Mouse (Mus musculus): ENCODE results near the gene Psma3. TPM values are rescaled to one million over a fixed set of nuclear protein-coding genes. Genes with fewer than 3 reads are reported as not detected.
"Not testable (repeated sequence)": the region's sequence is repeated elsewhere in the genome, so short reads cannot be mapped to it uniquely, and the experiment has no call there.

Psma3 gene
- polyA plus RNA-seq, 1 experiment from 2014 or later: 495 TPM

- Histone ChIP-seq H3K4me2 (no peak overlapping the region), H3K9me3 (replicated peaks) (no peaks in the 10 kb centered on the region), H3K4me3 (replicated peaks) (no peak overlapping the region), H3K27ac (no peak overlapping the region), H3K9ac (no peak overlapping the region), H3K36me3 (peaks cover 89% of the 10 kb centered on the region), H3K27me3 (no peaks in the 10 kb centered on the region), H3K4me1 (replicated peaks) (no peaks in the 10 kb centered on the region)
- 91% methylated on average over 10 of the region's 10 CpGs for WGBS (ENCODE audit: insufficient replicate concordance)
- DNase-seq (no peak), ATAC-seq (ENCODE audit: low read depth) (no peak)
These were observed 50.0 kb downstream of the Psma3 start for GRCm38 (mm10) chr12:71024411-71024810.

- H3K4me1 ChIP-seq (replicated peaks); ATAC-seq (ENCODE audit: low read depth); H3K4me2 ChIP-seq; H3K27me3 ChIP-seq; DNase-seq; H3K9me3 ChIP-seq (replicated peaks); H3K4me3 ChIP-seq (replicated peaks); H3K9ac ChIP-seq; H3K27ac ChIP-seq: not testable (repeated sequence)
- H3K36me3 ChIP-seq: peaks cover 83% of the 10 kb centered on the region
- WGBS (ENCODE audit: insufficient replicate concordance): 81% methylated on average over 8 of the region's 8 CpGs
These were observed 53.8 kb downstream of the Psma3 start for GRCm38 (mm10) chr12:71028265-71028664.

- Histone ChIP-seq H3K27ac (no peak overlapping the region), H3K4me3 (replicated peaks) (no peak overlapping the region), H3K4me2 (no peak overlapping the region), H3K27me3 (no peaks in the 10 kb centered on the region), H3K9me3 (replicated peaks) (no peaks in the 10 kb centered on the region), H3K9ac (no peak overlapping the region), H3K4me1 (replicated peaks) (no peaks in the 10 kb centered on the region), H3K36me3 (peaks cover 75% of the 10 kb centered on the region)
- 74% methylated on average over 8 of the region's 8 CpGs for WGBS (ENCODE audit: insufficient replicate concordance)
- DNase-seq: no peak
- ATAC-seq (ENCODE audit: low read depth): no peak
These were observed 55.8 kb downstream of the Psma3 start for GRCm38 (mm10) chr12:71030260-71030659.

GRCm38 (mm10) chr12:71030722-71031121 is 56.3 kb downstream of the Psma3 start:
- H3K9me3 ChIP-seq (replicated peaks): no peaks in the 10 kb centered on the region
- no peak overlapping the region for H3K4me2 ChIP-seq
- peaks cover 72% of the 10 kb centered on the region for H3K36me3 ChIP-seq
- no peaks in the 10 kb centered on the region for H3K27me3 ChIP-seq
- no peak overlapping the region for H3K27ac ChIP-seq
- H3K9ac ChIP-seq: no peak overlapping the region
- no peak for DNase-seq
- H3K4me3 ChIP-seq (replicated peaks): no peak overlapping the region
- no peak for ATAC-seq (ENCODE audit: low read depth)
- H3K4me1 ChIP-seq (replicated peaks): no peaks in the 10 kb centered on the region
- 89% methylated on average over 5 of the region's 5 CpGs for WGBS (ENCODE audit: insufficient replicate concordance)

GRCm38 (mm10) chr12:71035826-71036225 is 61.4 kb downstream of the Psma3 start:
- Histone ChIP-seq H3K27ac (no peak overlapping the region), H3K9me3 (replicated peaks) (no peaks in the 10 kb centered on the region), H3K9ac (no peak overlapping the region), H3K4me2 (no peak overlapping the region), H3K4me3 (replicated peaks) (no peak overlapping the region), H3K4me1 (replicated peaks) (peaks cover 12% of the 10 kb centered on the region), H3K36me3 (peaks cover 74% of the 10 kb centered on the region), H3K27me3 (no peaks in the 10 kb centered on the region)
- 89% methylated on average over 4 of the region's 4 CpGs for WGBS (ENCODE audit: insufficient replicate concordance)
- no peak for DNase-seq
- no peak for ATAC-seq (ENCODE audit: low read depth)

- H3K4me3 ChIP-seq (replicated peaks): no peak overlapping the region
- no peaks in the 10 kb centered on the region for H3K9me3 ChIP-seq (replicated peaks)
- peaks cover 79% of the 10 kb centered on the region for H3K36me3 ChIP-seq
- H3K27me3 ChIP-seq: no peaks in the 10 kb centered on the region
- H3K27ac ChIP-seq: peak overlapping the region; percentile 53
- peaks cover 12% of the 10 kb centered on the region for H3K4me1 ChIP-seq (replicated peaks)
- H3K9ac ChIP-seq: no peak overlapping the region
- DNase-seq: peak; percentile 48
- 83% methylated on average over 12 of the region's 12 CpGs for whole genome bisulfite sequencing (ENCODE audit: insufficient replicate concordance)
- H3K4me2 ChIP-seq: no peak overlapping the region
- ATAC-seq (ENCODE audit: low read depth): peak; percentile 84
These were observed 62.4 kb downstream of the Psma3 start for GRCm38 (mm10) chr12:71036729-71037404.

GRCm38 (mm10) chr12:71040462-71040861 is 66.0 kb downstream of the Psma3 start:
- no peak overlapping the region for H3K4me2 ChIP-seq
- H3K36me3 ChIP-seq: peaks cover 76% of the 10 kb centered on the region
- no peak for DNase-seq
- H3K4me3 ChIP-seq (replicated peaks): no peak overlapping the region
- no peaks in the 10 kb centered on the region for H3K27me3 ChIP-seq
- 80% methylated on average over 7 of the region's 7 CpGs for WGBS (ENCODE audit: insufficient replicate concordance)
- H3K9ac ChIP-seq: no peak overlapping the region
- H3K27ac ChIP-seq: no peak overlapping the region
- ATAC-seq (ENCODE audit: low read depth): no peak
- H3K9me3 ChIP-seq (replicated peaks): no peaks in the 10 kb centered on the region
- H3K4me1 ChIP-seq (replicated peaks): peaks cover 12% of the 10 kb centered on the region

- no peak overlapping the region for H3K27ac ChIP-seq
- H3K9me3 ChIP-seq (replicated peaks): no peaks in the 10 kb centered on the region
- no peak overlapping the region for H3K4me2 ChIP-seq
- DNase-seq (no peak), ATAC-seq (ENCODE audit: low read depth) (no peak)
- peaks cover 76% of the 10 kb centered on the region for H3K36me3 ChIP-seq
- 85% methylated on average over 1 of the region's 1 CpGs for WGBS (ENCODE audit: insufficient replicate concordance)
- no peaks in the 10 kb centered on the region for H3K4me1 ChIP-seq (replicated peaks)
- no peak overlapping the region for H3K9ac ChIP-seq
- H3K27me3 ChIP-seq: no peaks in the 10 kb centered on the region
- no peak overlapping the region for H3K4me3 ChIP-seq (replicated peaks)
These were observed 68.0 kb downstream of the Psma3 start for GRCm38 (mm10) chr12:71042451-71042850.

- DNase-seq (no peak), ATAC-seq (ENCODE audit: low read depth) (peak; percentile 42)
- Histone ChIP-seq H3K4me3 (replicated peaks) (no peak overlapping the region), H3K27me3 (no peaks in the 10 kb centered on the region), H3K4me2 (no peak overlapping the region), H3K27ac (no peak overlapping the region), H3K4me1 (replicated peaks) (peaks cover 6% of the 10 kb centered on the region; the same call in 1 of the 2 replicates), H3K9ac (no peak overlapping the region), H3K36me3 (peaks cover 69% of the 10 kb centered on the region), H3K9me3 (replicated peaks) (no peaks in the 10 kb centered on the region)
- WGBS (ENCODE audit: insufficient replicate concordance): 85% methylated on average over 3 of the region's 3 CpGs
These were observed 69.2 kb downstream of the Psma3 start for GRCm38 (mm10) chr12:71043571-71043970.

GRCm38 (mm10) chr12:71044488-71044887 is 70.1 kb downstream of the Psma3 start:
- H3K9me3 ChIP-seq (replicated peaks): no peaks in the 10 kb centered on the region
- no peak overlapping the region for H3K27ac ChIP-seq
- H3K9ac ChIP-seq: no peak overlapping the region
- no peak overlapping the region for H3K4me3 ChIP-seq (replicated peaks)
- ATAC-seq (ENCODE audit: low read depth) (no peak), DNase-seq (no peak)
- 87% methylated on average over 2 of the region's 2 CpGs for WGBS (ENCODE audit: insufficient replicate concordance)
- peaks cover 6% of the 10 kb centered on the region; the same call in 1 of the 2 replicates for H3K4me1 ChIP-seq (replicated peaks)
- H3K36me3 ChIP-seq: peaks cover 62% of the 10 kb centered on the region
- H3K4me2 ChIP-seq: no peak overlapping the region
- no peaks in the 10 kb centered on the region for H3K27me3 ChIP-seq

All from liver, embryonic 13.5 days (tissue).